Mouse (Mus musculus) midbrain, embryonic 15.5 days (tissue): ENCODE data around the gene Hnrnpu. TPM values are rescaled to one million over a fixed set of nuclear protein-coding genes. Genes with fewer than 3 reads are reported as not detected.

Source experiments
- ATAC-seq: fragments of 200-750 bp; cut with Nextera tagmentation; replicated peaks from 2 replicates; pipeline ENCODE4 v1.8.0; 2017; ENCODE audit warnings: moderate TSS enrichment
- H3K27ac ChIP-seq: fragments of 300-500 bp; sonication (generic); 2 replicates; pipeline ENCODE4 v1.5.1; 2015; ENCODE audit warnings: mild to moderate bottlenecking, inconsistent platforms
- H3K27me3 ChIP-seq: fragments of 300-500 bp; sonication (generic); replicated peaks from 2 replicates; pipeline ENCODE4 v1.6.1; 2015; ENCODE audit warnings: inconsistent platforms
- H3K36me3 ChIP-seq: fragments of 300-500 bp; sonication (generic); replicated peaks from 2 replicates; pipeline ENCODE4 v1.6.1; 2015; ENCODE audit warnings: inconsistent platforms
- H3K4me1 ChIP-seq: fragments of 300-500 bp; sonication (generic); 2 replicates; pipeline ENCODE4 v1.6.1; 2015; ENCODE audit warnings: inconsistent platforms
- H3K4me2 ChIP-seq: fragments of 300-500 bp; sonication (generic); 2 replicates; pipeline ENCODE4 v1.6.1; 2015; ENCODE audit warnings: inconsistent platforms, mild to moderate bottlenecking, moderate library complexity
- H3K4me3 ChIP-seq: fragments of 300-500 bp; sonication (generic); 2 replicates; pipeline ENCODE4 v1.5.1; 2015; ENCODE audit warnings: mild to moderate bottlenecking, inconsistent platforms
- H3K9ac ChIP-seq: fragments of 300-500 bp; sonication (generic); 2 replicates; pipeline ENCODE4 v1.6.1; 2015; ENCODE audit warnings: mild to moderate bottlenecking, inconsistent platforms
- H3K9me3 ChIP-seq: fragments of 300-500 bp; sonication (generic); 2 replicates; pipeline ENCODE4 v1.6.1; 2016; ENCODE audit warnings: inconsistent platforms
- WGBS: fragments of 180-500 bp; shearing (Covaris S2); methylation state at CpG from one replicate; pipeline ENCODE4 v1.1.7; 2015; ENCODE audit warnings: mixed read lengths; 5-methylcytosine and 5-hydroxymethylcytosine counted together
- polyA plus RNA-seq: library from polyadenylated mRNA; unstranded; fragments of >200 nt; fragmentation: Nextera tagmentation; extraction: Ambion mirVana; gene quantifications from 2 replicates; pipeline ENCODE4 v1.2.1, GENCODE M21; 2015

Hnrnpu gene
- polyA plus RNA-seq, result 255 and 278 TPM in 2 replicates

- Histone ChIP-seq H3K36me3 (peaks cover 9% of the 10 kb centered on the region), H3K4me2 (peak within 1 kb of the TSS; percentile 61), H3K9ac (peak within 1 kb of the TSS; percentile 100), H3K4me3 (peak within 1 kb of the TSS; percentile 100), H3K27ac (peak within 1 kb of the TSS; percentile 97), H3K4me1 (peaks cover 27% of the 10 kb centered on the region), H3K27me3 (no peaks in the 10 kb centered on the region), H3K9me3 (no peaks in the 10 kb centered on the region)
- WGBS, result 0% methylated on average over 73 of the region's 73 CpGs
- ATAC-seq, result peak; percentile 89
These were observed at the start of gene Hnrnpu for GRCm38 (mm10) chr1:178337551-178338317. Hnrnpu (minus strand) TSS chr1:178337797.

- Histone ChIP-seq H3K9ac (no peak overlapping the region), H3K36me3 (no peaks in the 10 kb centered on the region), H3K9me3 (no peaks in the 10 kb centered on the region), H3K27me3 (no peaks in the 10 kb centered on the region), H3K4me1 (no peaks in the 10 kb centered on the region), H3K4me2 (no peak overlapping the region), H3K4me3 (no peak overlapping the region), H3K27ac (no peak overlapping the region)
- no peak for ATAC-seq
These were observed 44.6 kb upstream of the Hnrnpu start for GRCm38 (mm10) chr1:178382165-178382564.

- H3K9me3 ChIP-seq, result no peaks in the 10 kb centered on the region
- no peak overlapping the region for H3K9ac ChIP-seq
- WGBS, result 92% methylated on average over 1 of the region's 1 CpGs
- no peaks in the 10 kb centered on the region for H3K4me1 ChIP-seq
- H3K4me3 ChIP-seq, result no peak overlapping the region
- H3K4me2 ChIP-seq, result no peak overlapping the region
- H3K27ac ChIP-seq, result no peak overlapping the region
- no peaks in the 10 kb centered on the region for H3K36me3 ChIP-seq
- H3K27me3 ChIP-seq, result no peaks in the 10 kb centered on the region
- ATAC-seq, result no peak
These were observed 41.6 kb upstream of the Hnrnpu start for GRCm38 (mm10) chr1:178379224-178379623.

- H3K27ac ChIP-seq, result no peak overlapping the region
- no peaks in the 10 kb centered on the region for H3K27me3 ChIP-seq
- ATAC-seq, result no peak
- H3K9me3 ChIP-seq, result no peaks in the 10 kb centered on the region
- WGBS, result 86% methylated on average over 3 of the region's 3 CpGs
- H3K4me3 ChIP-seq, result no peak overlapping the region
- no peaks in the 10 kb centered on the region for H3K36me3 ChIP-seq
- H3K4me2 ChIP-seq, result no peak overlapping the region
- H3K9ac ChIP-seq, result no peak overlapping the region
- H3K4me1 ChIP-seq, result no peaks in the 10 kb centered on the region
These were observed 40.5 kb upstream of the Hnrnpu start for GRCm38 (mm10) chr1:178378115-178378514.

GRCm38 (mm10) chr1:178376907-178377306 lies 39.3 kb upstream of the Hnrnpu start:
- Histone ChIP-seq H3K9ac (no peak overlapping the region), H3K36me3 (no peaks in the 10 kb centered on the region), H3K27ac (no peak overlapping the region), H3K4me1 (no peaks in the 10 kb centered on the region), H3K27me3 (no peaks in the 10 kb centered on the region), H3K4me3 (no peak overlapping the region), H3K4me2 (no peak overlapping the region), H3K9me3 (no peaks in the 10 kb centered on the region)
- 74% methylated on average over 2 of the region's 2 CpGs for WGBS
- no peak for ATAC-seq

GRCm38 (mm10) chr1:178376061-178376460 lies 38.5 kb upstream of the Hnrnpu start:
- Histone ChIP-seq H3K36me3 (no peaks in the 10 kb centered on the region), H3K27me3 (no peaks in the 10 kb centered on the region), H3K9ac (no peak overlapping the region), H3K4me1 (no peaks in the 10 kb centered on the region), H3K27ac (no peak overlapping the region), H3K4me3 (no peak overlapping the region), H3K9me3 (no peaks in the 10 kb centered on the region), H3K4me2 (no peak overlapping the region)
- 96% methylated on average over 2 of the region's 2 CpGs for WGBS
- ATAC-seq, result no peak

GRCm38 (mm10) chr1:178375381-178375780 lies 37.8 kb upstream of the Hnrnpu start:
- Histone ChIP-seq H3K4me1 (no peaks in the 10 kb centered on the region), H3K9ac (no peak overlapping the region)
- ATAC-seq, result no peak

GRCm38 (mm10) chr1:178372681-178373080 lies 35.1 kb upstream of the Hnrnpu start:
- Histone ChIP-seq H3K4me1 (peaks cover 10% of the 10 kb centered on the region), H3K4me2 (no peak overlapping the region), H3K9ac (no peak overlapping the region), H3K4me3 (no peak overlapping the region), H3K36me3 (no peaks in the 10 kb centered on the region), H3K27me3 (no peaks in the 10 kb centered on the region), H3K9me3 (no peaks in the 10 kb centered on the region), H3K27ac (no peak overlapping the region)
- 94% methylated on average over 4 of the region's 4 CpGs for WGBS
- ATAC-seq, result no peak

More at GRCm38 (mm10) chr1:178375381-178375780, 37.8 kb upstream of the Hnrnpu start:
- Histone ChIP-seq H3K27me3 (no peaks in the 10 kb centered on the region), H3K9me3 (no peaks in the 10 kb centered on the region), H3K4me2 (no peak overlapping the region), H3K4me3 (no peak overlapping the region), H3K36me3 (no peaks in the 10 kb centered on the region), H3K27ac (no peak overlapping the region)

- H3K4me3 ChIP-seq, result peak overlapping the region; percentile 50
- H3K27me3 ChIP-seq, result no peaks in the 10 kb centered on the region
- H3K36me3 ChIP-seq, result no peaks in the 10 kb centered on the region
- peak overlapping the region; percentile 49 for H3K9ac ChIP-seq
- no peaks in the 10 kb centered on the region for H3K9me3 ChIP-seq
- under 1% methylated on average over 11 of the region's 11 CpGs for WGBS
- ATAC-seq, result peak; percentile 85
- peak overlapping the region; percentile 76 for H3K4me2 ChIP-seq
- H3K4me1 ChIP-seq, result peaks cover 10% of the 10 kb centered on the region
- H3K27ac ChIP-seq, result peak overlapping the region; percentile 79
These were observed 31.7 kb upstream of the Hnrnpu start for GRCm38 (mm10) chr1:178369272-178369651.

- Histone ChIP-seq H3K36me3 (no peaks in the 10 kb centered on the region), H3K9me3 (no peaks in the 10 kb centered on the region), H3K27me3 (no peaks in the 10 kb centered on the region), H3K4me1 (peaks cover 10% of the 10 kb centered on the region), H3K4me2 (peak overlapping the region; percentile 76), H3K27ac (peak overlapping the region; percentile 79), H3K4me3 (peak overlapping the region; percentile 50), H3K9ac (peak overlapping the region; percentile 49)
- peak; percentile 97 for ATAC-seq
- 2% methylated on average over 36 of the region's 36 CpGs for WGBS
These were observed 31.1 kb upstream of the Hnrnpu start for GRCm38 (mm10) chr1:178368548-178369271.

GRCm38 (mm10) chr1:178368121-178368520 lies 30.5 kb upstream of the Hnrnpu start:
- no peaks in the 10 kb centered on the region for H3K36me3 ChIP-seq
- H3K27me3 ChIP-seq, result no peaks in the 10 kb centered on the region
- no peaks in the 10 kb centered on the region for H3K9me3 ChIP-seq
- H3K27ac ChIP-seq, result no peak overlapping the region
- H3K4me1 ChIP-seq, result peaks cover 10% of the 10 kb centered on the region
- no peak overlapping the region for H3K4me2 ChIP-seq
- no peak for ATAC-seq
- H3K9ac ChIP-seq, result no peak overlapping the region
- no peak overlapping the region for H3K4me3 ChIP-seq
- 63% methylated on average over 6 of the region's 6 CpGs for WGBS

GRCm38 (mm10) chr1:178365171-178365570 lies 27.6 kb upstream of the Hnrnpu start:
- no peak overlapping the region for H3K9ac ChIP-seq
- H3K36me3 ChIP-seq, result no peaks in the 10 kb centered on the region
- H3K4me2 ChIP-seq, result no peak overlapping the region
- no peaks in the 10 kb centered on the region for H3K9me3 ChIP-seq
- H3K4me3 ChIP-seq, result no peak overlapping the region
- 84% methylated on average over 6 of the region's 6 CpGs for WGBS
- H3K4me1 ChIP-seq, result peaks cover 10% of the 10 kb centered on the region
- no peak for ATAC-seq
- no peaks in the 10 kb centered on the region for H3K27me3 ChIP-seq
- H3K27ac ChIP-seq, result no peak overlapping the region
